Mouse (Mus musculus) kidney, postnatal 25 days (tissue): Measurements from ENCODE around the gene Chchd4.

ENCODE experiments used
- DNase-seq, 2 experiments: peaks; one replicate each; pipeline ENCODE4 v3.0.0; 2021; ENCODE audit warnings: mixed read lengths in 2 of 2

The Chchd4 gene

GRCm38 (mm10) chr6:91472868-91473804, at the start of gene Chchd4, which contains the start of gene Tmem43:
Gene Chchd4 (minus strand): TSS chr6:91473546.
Gene Tmem43 (plus strand): TSS chr6:91473703.
- DNase-seq = peak; percentile 99 to 100

- no peak for DNase-seq
Measured at GRCm38 (mm10) chr6:91522816-91523215, 49.5 kb upstream of the Chchd4 start.

GRCm38 (mm10) chr6:91518454-91519020, 45.2 kb upstream of the Chchd4 start:
- DNase-seq = no peak

- peak; percentile 97 to 99 for DNase-seq
Measured at GRCm38 (mm10) chr6:91515545-91516449, 42.5 kb upstream of the Chchd4 start, which contains the start of the genes Xpc and Lsm3. Gene Xpc (minus strand): TSS chr6:91515888. Gene Lsm3 (plus strand): TSS chr6:91515928.

GRCm38 (mm10) chr6:91514737-91515362, 41.5 kb upstream of the Chchd4 start:
- DNase-seq = no peak

- no peak for DNase-seq
Measured at GRCm38 (mm10) chr6:91514135-91514534, 40.8 kb upstream of the Chchd4 start.

GRCm38 (mm10) chr6:91510211-91510610, 36.9 kb upstream of the Chchd4 start:
- DNase-seq = no peak

- DNase-seq = peak; percentile 76 to 77
Measured at GRCm38 (mm10) chr6:91509326-91509725, 36.0 kb upstream of the Chchd4 start.

- DNase-seq = no peak
Measured at GRCm38 (mm10) chr6:91508041-91508440, 34.7 kb upstream of the Chchd4 start.

- DNase-seq = no peak
Measured at GRCm38 (mm10) chr6:91506036-91506435, 32.7 kb upstream of the Chchd4 start.

- DNase-seq = no peak
Measured at GRCm38 (mm10) chr6:91503302-91503701, 30.0 kb upstream of the Chchd4 start.

GRCm38 (mm10) chr6:91494526-91494925, 21.2 kb upstream of the Chchd4 start:
- DNase-seq = peak in 1 of 2 experiments; percentile 32

- no peak for DNase-seq
Measured at GRCm38 (mm10) chr6:91493053-91493452, 19.7 kb upstream of the Chchd4 start.

- no peak for DNase-seq
Measured at GRCm38 (mm10) chr6:91491004-91491403, 17.7 kb upstream of the Chchd4 start.

GRCm38 (mm10) chr6:91489872-91490271, 16.5 kb upstream of the Chchd4 start:
- no peak for DNase-seq

- DNase-seq = peak; percentile 35 to 51
Measured at GRCm38 (mm10) chr6:91488496-91489212, 15.3 kb upstream of the Chchd4 start.

GRCm38 (mm10) chr6:91486736-91487453, 13.5 kb upstream of the Chchd4 start:
- no peak for DNase-seq

- no peak for DNase-seq
Measured at GRCm38 (mm10) chr6:91483371-91483770, 10.0 kb upstream of the Chchd4 start.

- DNase-seq = no peak
Measured at GRCm38 (mm10) chr6:91476541-91476940, 3.2 kb upstream of the Chchd4 start.

- DNase-seq = no peak
Measured at GRCm38 (mm10) chr6:91474441-91475190, 1.3 kb upstream of the Chchd4 start.
